Mouse (Mus musculus) CH12.LX (cell line): ENCODE results near the gene Pop7. TPM values are rescaled to one million over a fixed set of nuclear protein-coding genes. Genes with fewer than 3 reads are reported as not detected.

Source experiments
- DNase-seq: peaks from one replicate; pipeline ENCODE4 v3.0.0-alpha.2; 2013; ENCODE audit errors: extremely low read depth
- H3K27ac ChIP-seq: 2 replicates; pipeline ENCODE4 v1.5.1; 2012; ENCODE audit warnings: low read depth, mild to moderate bottlenecking, control low read depth, moderate library complexity; ENCODE audit not compliant: insufficient read depth
- H3K27me3 ChIP-seq: replicated peaks from 2 replicates; pipeline ENCODE3; 2012; ENCODE audit warnings: inconsistent platforms
- H3K36me3 ChIP-seq, 2 experiments: replicated peaks in 1 of 2; 2 replicates each; pipeline versions ENCODE3 to v1.6.1; 2012; ENCODE audit warnings: inconsistent platforms in 1 of 2, low read length in 1 of 2, mild to moderate bottlenecking in 1 of 2, mixed read lengths in 1 of 2, moderate library complexity in 1 of 2; ENCODE audit not compliant: control insufficient read depth in 1 of 2, insufficient read depth in 1 of 2
- H3K4me1 ChIP-seq, 2 experiments: 2 replicates each; pipeline ENCODE4 v1.6.1; 2012; ENCODE audit warnings: inconsistent platforms in 1 of 2, moderate library complexity in 1 of 2; ENCODE audit not compliant: insufficient read depth in 2 of 2, control insufficient read depth in 1 of 2
- H3K4me2 ChIP-seq: 2 replicates; pipeline ENCODE4 v1.6.1; 2012; ENCODE audit warnings: low read depth, mild to moderate bottlenecking, control low read depth; ENCODE audit not compliant: poor library complexity, insufficient read depth, severe bottlenecking
- H3K4me3 ChIP-seq, 3 experiments: fragments of 150-350 bp in 1 of 3; sonication (generic) in 1 of 3; replicated peaks in 1 of 3; 2 replicates each; pipeline versions ENCODE3 to v1.5.1; 2011 to 2012; ENCODE audit warnings: low read depth in 2 of 3, low read length in 2 of 3, mild to moderate bottlenecking in 2 of 3, moderate library complexity in 2 of 3, control low read depth in 1 of 3, improper control_type of control experiment in 1 of 3, inconsistent platforms in 1 of 3, mixed read lengths in 1 of 3; ENCODE audit not compliant: poor library complexity in 1 of 3
- H3K79me2 ChIP-seq: replicated peaks from 2 replicates; pipeline ENCODE4 v1.6.1; 2012; ENCODE audit warnings: mild to moderate bottlenecking, moderate library complexity; ENCODE audit not compliant: control insufficient read depth, poor library complexity, insufficient read depth, severe bottlenecking; ENCODE audit errors: extremely low read depth
- H3K9ac ChIP-seq: 2 replicates; pipeline ENCODE4 v1.6.1; 2012; ENCODE audit warnings: low read depth, mild to moderate bottlenecking, control low read depth, moderate library complexity; ENCODE audit not compliant: insufficient read depth
- H3K9me3 ChIP-seq: replicated peaks from 2 replicates; pipeline ENCODE3; 2012; ENCODE audit warnings: low read length, inconsistent platforms, mixed read lengths
- BHLHE40 ChIP-seq: IDR thresholded peaks from 2 replicates; pipeline ENCODE4 v1.6.1; 2011; ENCODE audit warnings: mild to moderate bottlenecking, low read depth, low read length, improper control_type of control experiment
- E2F4 ChIP-seq: IDR thresholded peaks from 2 replicates; pipeline ENCODE4 v1.6.1; 2011; ENCODE audit warnings: low read depth, low read length, improper control_type of control experiment; ENCODE audit not compliant: insufficient replicate concordance
- ELF1 ChIP-seq: IDR thresholded peaks from 2 replicates; pipeline ENCODE4 v1.6.1; 2014; ENCODE audit warnings: low read depth, mild to moderate bottlenecking, inconsistent platforms, low read length, improper control_type of control experiment
- ETS1 ChIP-seq: conservative IDR thresholded peaks from 2 replicates; pipeline ENCODE4 v1.6.1; 2012; ENCODE audit warnings: low read depth, mild to moderate bottlenecking, inconsistent platforms, low read length, improper control_type of control experiment, moderate library complexity
- GABPA ChIP-seq: IDR thresholded peaks from 2 replicates; pipeline ENCODE4 v1.6.1; 2012; ENCODE audit warnings: low read depth, low read length, improper control_type of control experiment, inconsistent platforms; ENCODE audit not compliant: insufficient replicate concordance
- IRF4 ChIP-seq: IDR thresholded peaks from 2 replicates; pipeline ENCODE4 v1.6.1; 2014; ENCODE audit warnings: low read depth, mild to moderate bottlenecking, inconsistent platforms, low read length, improper control_type of control experiment
- KAT2A ChIP-seq: IDR thresholded peaks from 2 replicates; pipeline ENCODE4 v1.6.1; 2012; ENCODE audit warnings: low read length, improper control_type of control experiment, inconsistent platforms; ENCODE audit not compliant: insufficient replicate concordance
- MAFK ChIP-seq: IDR thresholded peaks from 2 replicates; pipeline ENCODE4 v1.6.1; 2011; ENCODE audit warnings: low read length, improper control_type of control experiment; ENCODE audit not compliant: insufficient replicate concordance
- MAX ChIP-seq: IDR thresholded peaks from 2 replicates; pipeline ENCODE4 v1.6.1; 2011; ENCODE audit warnings: low read length, improper control_type of control experiment
- MEF2A ChIP-seq: IDR thresholded peaks from 2 replicates; pipeline ENCODE4 v1.6.1; 2014; ENCODE audit warnings: low read depth, mild to moderate bottlenecking, inconsistent platforms, low read length, improper control_type of control experiment, borderline replicate concordance
- MXI1 ChIP-seq: IDR thresholded peaks from 2 replicates; pipeline ENCODE4 v1.6.1; 2011; ENCODE audit warnings: mild to moderate bottlenecking, low read depth, low read length, improper control_type of control experiment
- MYC ChIP-seq: IDR thresholded peaks from 2 replicates; pipeline ENCODE4 v1.6.1; 2011; ENCODE audit warnings: low read depth, mild to moderate bottlenecking, improper control_type of control experiment, low read length
- POLR2A ChIP-seq: IDR thresholded peaks from 2 replicates; pipeline ENCODE4 v1.6.1; 2011; ENCODE audit warnings: low read depth, mild to moderate bottlenecking, improper control_type of control experiment, low read length
- POLR2AphosphoS2 ChIP-seq: IDR thresholded peaks from 2 replicates; pipeline ENCODE4 v1.6.1; 2011; ENCODE audit warnings: low read depth, low read length, improper control_type of control experiment
- RCOR1 ChIP-seq: conservative IDR thresholded peaks from 2 replicates; pipeline ENCODE4 v1.6.1; 2012; ENCODE audit warnings: low read depth, mild to moderate bottlenecking, inconsistent platforms, low read length, improper control_type of control experiment
- SMC3 ChIP-seq: IDR thresholded peaks from 2 replicates; pipeline ENCODE4 v1.6.1; 2011; ENCODE audit warnings: low read depth, low read length, improper control_type of control experiment
- TBP ChIP-seq: conservative IDR thresholded peaks from 2 replicates; pipeline ENCODE4 v1.6.1; 2011; ENCODE audit warnings: low read depth, low read length, improper control_type of control experiment
- TCF12 ChIP-seq: IDR thresholded peaks from 2 replicates; pipeline ENCODE4 v1.6.1; 2014; ENCODE audit warnings: low read depth, mild to moderate bottlenecking, inconsistent platforms, low read length, improper control_type of control experiment
- USF2 ChIP-seq: conservative IDR thresholded peaks from 2 replicates; pipeline ENCODE4 v1.6.1; 2011; ENCODE audit warnings: low read depth, low read length, improper control_type of control experiment
- ZC3H11A ChIP-seq: IDR thresholded peaks from 2 replicates; pipeline ENCODE4 v1.6.1; 2012; ENCODE audit warnings: low read depth, mild to moderate bottlenecking, inconsistent platforms, low read length, improper control_type of control experiment
- ZMIZ1 ChIP-seq: IDR thresholded peaks from 2 replicates; pipeline ENCODE4 v1.6.1; 2012; ENCODE audit warnings: low read depth, mild to moderate bottlenecking, inconsistent platforms, low read length, improper control_type of control experiment
- ZNF384 ChIP-seq: IDR thresholded peaks from 2 replicates; pipeline ENCODE4 v1.6.1; 2012; ENCODE audit warnings: low read depth, low read length, improper control_type of control experiment, inconsistent platforms
- dilution Hi-C: fragments of 300-500 bp; cut with MboI; formaldehyde crosslinking; loops from 2 replicates; pipeline ENCODE4 v1.14.3; 2020; ENCODE audit warnings: low sequenced_read_pairs; ENCODE audit not compliant: extremely low pct_unique_long_range_greater_than_20kb, extremely low pct_ligation_motif_present
- in situ Hi-C: fragments of 300-500 bp; cut with MboI; formaldehyde crosslinking; loops from 3 replicates; pipeline ENCODE4 v1.14.3; 2019; ENCODE audit warnings: low sequenced_read_pairs, low pct_ligation_motif_present, low pct_unique_long_range_greater_than_20kb, mixed read lengths
- polyA plus RNA-seq: library from polyadenylated mRNA; unstranded; fragments of >175 nt; gene quantifications from 2 replicates; pipeline ENCODE4 v1.2.1, GENCODE M21; 2012; ENCODE audit warnings: low read depth; ENCODE audit not compliant: insufficient read length
- total RNA-seq, 2 experiments: library from RNA; depleted of rRNA; stranded (reverse); fragments of 300-350 nt in 1 of 2; fragments of >200 nt in 1 of 2; gene quantifications; 2 replicates each; pipeline ENCODE4 v1.2.3; 2012 to 2014

Pop7 gene
- total and polyA plus RNA-seq, 3 experiments, result 35.0 to 44.2 (median 38.5) TPM

- dilution Hi-C loops, result no loop called here
- no peak overlapping the region for H3K4me2 ChIP-seq
- no peaks in the 10 kb centered on the region for H3K27me3 ChIP-seq
- H3K4me1 ChIP-seq, result peaks cover 3 to 36% of the 10 kb centered on the region in 2 experiments; a peak in 2 of 4 replicates
- H3K4me3 ChIP-seq, result no peak overlapping the region
- H3K27ac ChIP-seq, result no peak overlapping the region
- H3K36me3 ChIP-seq, result peaks cover 80 to 90% of the 10 kb centered on the region in 2 experiments
- in situ Hi-C loops, result no loop called here
- peak; percentile 18 for DNase-seq
- H3K9ac ChIP-seq, result no peak overlapping the region
- TF ChIP-seq POLR2AphosphoS2 (peak; percentile 23; the same call in 1 of the 2 replicates), ZMIZ1 (0 out of 2 replicates have a peak, but pooled peaks have one; percentile 49), BHLHE40 (no peak)
- TF ChIP-seq, all 38 proteins: peak for 2
- Histone ChIP-seq H3K9me3 (no peaks in the 10 kb centered on the region), H3K79me2 (peaks cover 15% of the 10 kb centered on the region)
Measured at GRCm38 (mm10) chr5:137526192-137526936, 24.0 kb upstream of the Pop7 start.

GRCm38 (mm10) chr5:137525511-137525910, 23.2 kb upstream of the Pop7 start:
- in situ Hi-C loops, result no loop called here
- Histone ChIP-seq H3K27ac (no peak overlapping the region), H3K79me2 (peaks cover 9% of the 10 kb centered on the region), H3K27me3 (no peaks in the 10 kb centered on the region), H3K4me3 (no peak overlapping the region), H3K4me1 (peaks cover 3 to 36% of the 10 kb centered on the region in 2 experiments; a peak in 2 of 4 replicates), H3K9me3 (no peaks in the 10 kb centered on the region), H3K36me3 (peaks cover 88 to 99% of the 10 kb centered on the region in 2 experiments), H3K9ac (no peak overlapping the region), H3K4me2 (no peak overlapping the region)
- DNase-seq, result no peak
- no peak for TF ChIP-seq MAX
- TF ChIP-seq ZNF384, result no peak
- dilution Hi-C loops, result no loop called here

- Histone ChIP-seq H3K27ac (no peak overlapping the region), H3K4me3 (no peak overlapping the region), H3K79me2 (peaks cover under 1% of the 10 kb centered on the region; the same call in 1 of the 2 replicates), H3K4me2 (no peak overlapping the region), H3K4me1 (peaks cover 0 to 27% of the 10 kb centered on the region in 2 experiments; a peak in 2 of 4 replicates), H3K27me3 (no peaks in the 10 kb centered on the region), H3K9ac (no peak overlapping the region)
- in situ Hi-C loops, result loop anchor here (25.0 kb wide), 1 partner anchor 238 kb away; no protein-coding TSS in a partner anchor
- TF ChIP-seq IRF4 (no peak), POLR2A (no peak; the same call in 1 of the 2 replicates), RCOR1 (no peak), TBP (no peak), USF2 (no peak), KAT2A (no peak), MAFK (no peak), TCF12 (no peak), ZMIZ1 (no peak), GABPA (no peak), E2F4 (no peak), MEF2A (no peak), ELF1 (no peak), MXI1 (no peak), ETS1 (no peak), MYC (no peak), ZC3H11A (no peak), SMC3 (no peak)
- TF ChIP-seq, all 38 proteins: peak for 0
- DNase-seq, result no peak
- dilution Hi-C loops, result no loop called here
- H3K9me3 ChIP-seq, result no peaks in the 10 kb centered on the region
- H3K36me3 ChIP-seq, result peaks cover 91 to 99% of the 10 kb centered on the region in 2 experiments
Measured at GRCm38 (mm10) chr5:137524671-137525070, 22.4 kb upstream of the Pop7 start.
